Mouse (Mus musculus): ENCODE results near the gene Fam163a.

Gene Fam163a

DNA sequence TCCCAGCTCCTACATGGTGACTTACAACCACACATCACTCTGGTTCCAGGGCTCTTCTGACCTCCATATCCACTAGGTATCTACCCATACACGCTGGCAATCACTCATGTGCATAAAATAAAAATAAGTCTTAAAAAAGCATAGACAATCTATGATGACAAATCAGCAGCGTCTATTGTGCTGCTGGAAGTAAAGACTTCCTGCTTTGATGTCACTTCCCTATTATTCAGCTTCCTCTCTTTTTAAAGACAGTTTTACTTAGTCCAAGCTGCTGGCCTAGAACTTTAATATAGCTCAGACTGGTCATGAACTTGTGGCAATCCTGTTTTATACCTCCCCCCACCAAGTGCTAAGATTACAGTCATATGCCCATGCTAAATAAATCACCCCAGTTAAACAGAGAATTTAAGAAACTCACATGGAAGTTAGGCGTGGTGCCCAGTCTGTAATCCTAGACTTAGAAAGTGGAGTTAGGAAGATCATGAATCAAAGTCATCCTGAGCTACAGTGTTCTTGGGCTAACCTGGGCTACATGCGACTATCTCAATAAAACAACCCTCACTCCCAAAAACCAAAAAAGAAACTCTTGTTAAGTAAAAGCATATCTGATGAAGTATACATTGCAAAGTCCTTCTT lies 176.4 kb downstream of the Fam163a start:
- DNase-seq (ENCODE audit: low spot score), result no peak

DNA sequence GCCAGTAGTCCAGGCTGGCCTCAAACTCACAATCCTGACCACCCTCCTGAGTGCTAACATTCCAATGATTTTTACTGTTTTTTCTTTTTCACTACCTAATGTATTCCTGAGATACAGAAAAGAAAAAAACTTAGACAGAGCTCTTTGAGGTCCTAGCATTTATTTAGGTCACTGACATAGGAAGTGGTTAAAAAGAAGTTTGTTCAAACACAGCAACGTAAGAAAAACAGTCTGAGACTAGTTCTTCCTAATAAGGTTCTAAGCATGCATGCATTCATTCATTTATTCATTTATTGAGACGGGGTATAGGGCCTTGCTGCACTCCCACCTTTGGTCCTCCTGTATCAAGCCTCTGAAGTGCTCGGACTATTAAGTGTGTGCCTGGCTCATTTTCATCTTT lies 177.0 kb downstream of the Fam163a start:
- no peak for DNase-seq (ENCODE audit: low spot score)

Data from layer of hippocampus, adult 11-12 months (tissue).